In the genomic region with DNA sequence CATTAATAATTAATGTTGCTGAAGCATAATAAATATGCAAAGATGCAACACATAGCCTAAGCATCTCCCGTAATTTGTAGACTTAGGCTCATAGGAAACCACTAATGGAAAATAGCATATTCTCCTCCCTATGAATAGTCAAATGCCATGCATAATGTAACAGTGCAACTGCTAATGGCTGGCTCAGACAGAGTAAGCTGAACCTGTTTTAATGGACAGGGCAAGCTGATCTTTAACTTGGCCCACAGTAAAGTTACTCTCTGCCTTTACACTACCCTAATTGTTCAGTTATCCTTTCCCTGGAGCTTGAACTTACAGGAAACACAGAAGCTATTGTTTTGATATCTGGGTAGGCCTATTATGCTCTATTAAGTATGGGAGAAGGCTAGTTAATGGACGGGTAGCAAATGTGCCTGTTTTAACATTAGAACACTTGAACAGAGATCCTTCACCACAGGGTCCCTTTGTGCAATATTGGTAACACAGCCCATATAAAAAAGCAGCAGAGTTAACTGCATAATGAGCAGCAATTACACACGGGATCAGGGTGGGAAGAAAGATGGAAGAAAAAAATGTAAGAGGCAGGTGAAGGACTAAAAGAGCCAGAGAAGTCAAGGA, we compare ENCODE assay signal across 19 mouse cellular contexts.
DNase-seq lines count a peak whose midpoint lies in the region; ATAC-seq lines count a peak whose summit lies in the region.
"Had no signal": no experiment of that assay in that cellular context is flagged by ENCODE, and none has a peak within 500 bp of the region (broad histone marks: within the 10 kb centered on the region; RNA-seq: fewer than 3 reads in every experiment).

No protein-coding gene starts in this region.

- DNase-seq in forebrain, embryonic 11.5 days (ENCODE audit: low spot score): no peak
- DNase-seq in forebrain, embryonic 10.5 days (ENCODE audit: extremely low spot score, low spot score): no peak
- DNase-seq in kidney, adult 18-20 months: no peak
- no peak for DNase-seq in midbrain, embryonic 10.5 days (ENCODE audit: low spot score)
- DNase-seq in heart, adult 18-20 months: no peak
- no peak for DNase-seq in cerebellum, postnatal 36 days
- DNase-seq: adrenal gland, postnatal 10 days; cerebellum, adult 9-10 months; gastrocnemius, postnatal 36 days; left cerebral cortex, postnatal 4 days; lung, adult 2 months; thymus, postnatal 25 days had no signal

- no peaks in the 10 kb centered on the region for H3K4me1 ChIP-seq in forebrain, embryonic 11.5 days (replicated peaks; ENCODE audit: control insufficient read depth, insufficient read depth, low read length)
- H3K4me1 ChIP-seq in forebrain, embryonic 10.5 days: 0 out of 2 replicates have a peak, but pooled peaks cover 4% of the 10 kb centered on the region
- H3K4me1 ChIP-seq in kidney, embryonic 16.5 days (ENCODE audit: insufficient read depth, low read length): no peaks in the 10 kb centered on the region
- H3K4me1 ChIP-seq in midbrain, embryonic 15.5 days: no peaks in the 10 kb centered on the region
- H3K4me1 ChIP-seq in midbrain, embryonic 10.5 days: no peaks in the 10 kb centered on the region
- H3K4me1 ChIP-seq: intestine, embryonic 15.5 days; neural tube, embryonic 12.5 days had no signal

- no peaks in the 10 kb centered on the region for H3K27me3 ChIP-seq in forebrain, embryonic 11.5 days (ENCODE audit: control insufficient read depth, insufficient read depth, low read length)
- no peaks in the 10 kb centered on the region for H3K27me3 ChIP-seq in forebrain, embryonic 10.5 days (ENCODE audit: poor library complexity, severe bottlenecking)
- H3K27me3 ChIP-seq in kidney, embryonic 16.5 days (ENCODE audit: insufficient read depth, low read length): no peaks in the 10 kb centered on the region
- no peaks in the 10 kb centered on the region for H3K27me3 ChIP-seq in midbrain, embryonic 15.5 days (replicated peaks)
- no peaks in the 10 kb centered on the region for H3K27me3 ChIP-seq in midbrain, embryonic 10.5 days (ENCODE audit: low read depth, poor library complexity, severe bottlenecking)
- H3K27me3 ChIP-seq: intestine, embryonic 15.5 days; neural tube, embryonic 12.5 days had no signal

- whole genome bisulfite sequencing in forebrain, embryonic 11.5 days: 43% methylated on average over 3 of the region's 3 CpGs
- 62% methylated on average over 3 of the region's 3 CpGs for WGBS in forebrain, embryonic 10.5 days
- WGBS in kidney, embryonic 16.5 days: 65% methylated on average over 3 of the region's 3 CpGs
- WGBS in midbrain, embryonic 15.5 days: 46% methylated on average over 3 of the region's 3 CpGs
- 79% methylated on average over 3 of the region's 3 CpGs for WGBS in midbrain, embryonic 10.5 days

- no peak overlapping the region for H3K27ac ChIP-seq in forebrain, embryonic 11.5 days (ENCODE audit: low read depth, low read length)
- no peak overlapping the region for H3K27ac ChIP-seq in forebrain, embryonic 10.5 days
- 0 out of 2 replicates have a peak overlapping the region, but pooled peaks have one; percentile 20 for H3K27ac ChIP-seq in kidney, embryonic 16.5 days (ENCODE audit: low read length)
- no peak overlapping the region for H3K27ac ChIP-seq in midbrain, embryonic 15.5 days
- no peak overlapping the region for H3K27ac ChIP-seq in midbrain, embryonic 10.5 days (replicated peaks)
- H3K27ac ChIP-seq: intestine, embryonic 15.5 days; kidney, postnatal 0 days; neural tube, embryonic 12.5 days had no signal

- no peak overlapping the region for H3K4me3 ChIP-seq in forebrain, embryonic 11.5 days (ENCODE audit: low read depth, low read length)
- H3K4me3 ChIP-seq in forebrain, embryonic 10.5 days: no peak overlapping the region
- H3K4me3 ChIP-seq in kidney, embryonic 16.5 days (ENCODE audit: low read length): no peak overlapping the region
- H3K4me3 ChIP-seq in midbrain, embryonic 15.5 days: no peak overlapping the region
- no peak overlapping the region for H3K4me3 ChIP-seq in midbrain, embryonic 10.5 days
- H3K4me3 ChIP-seq: intestine, embryonic 15.5 days; neural tube, embryonic 12.5 days had no signal

- H3K9ac ChIP-seq in forebrain, embryonic 11.5 days (ENCODE audit: low read length): no peak overlapping the region
- H3K9ac ChIP-seq in kidney, embryonic 16.5 days (replicated peaks; ENCODE audit: low read length): no peak overlapping the region
- no peak overlapping the region for H3K9ac ChIP-seq in midbrain, embryonic 15.5 days
- H3K9ac ChIP-seq: intestine, embryonic 15.5 days; neural tube, embryonic 12.5 days had no signal

- H3K9me3 ChIP-seq in forebrain, embryonic 11.5 days (ENCODE audit: control insufficient read depth, low read length): no peaks in the 10 kb centered on the region
- no peaks in the 10 kb centered on the region for H3K9me3 ChIP-seq in forebrain, embryonic 10.5 days
- H3K9me3 ChIP-seq in kidney, embryonic 16.5 days (ENCODE audit: low read length): no peaks in the 10 kb centered on the region
- H3K9me3 ChIP-seq in midbrain, embryonic 15.5 days: no peaks in the 10 kb centered on the region
- no peaks in the 10 kb centered on the region for H3K9me3 ChIP-seq in midbrain, embryonic 10.5 days (replicated peaks)
- H3K9me3 ChIP-seq: intestine, embryonic 15.5 days; neural tube, embryonic 12.5 days had no signal

- no peaks in the 10 kb centered on the region for H3K36me3 ChIP-seq in forebrain, embryonic 11.5 days (ENCODE audit: control insufficient read depth, insufficient read depth, low read length)
- H3K36me3 ChIP-seq in forebrain, embryonic 10.5 days (replicated peaks): no peaks in the 10 kb centered on the region
- H3K36me3 ChIP-seq in kidney, embryonic 16.5 days (ENCODE audit: insufficient read depth, low read length): no peaks in the 10 kb centered on the region
- no peaks in the 10 kb centered on the region for H3K36me3 ChIP-seq in midbrain, embryonic 15.5 days (replicated peaks)
- H3K36me3 ChIP-seq in midbrain, embryonic 10.5 days: no peaks in the 10 kb centered on the region
- H3K36me3 ChIP-seq: intestine, embryonic 15.5 days; neural tube, embryonic 12.5 days had no signal

- no peak overlapping the region for H3K4me2 ChIP-seq in forebrain, embryonic 11.5 days (ENCODE audit: low read depth, low read length, severe bottlenecking)
- H3K4me2 ChIP-seq in kidney, embryonic 16.5 days (replicated peaks; ENCODE audit: low read depth, low read length): no peak overlapping the region
- H3K4me2 ChIP-seq in midbrain, embryonic 15.5 days: no peak overlapping the region
- H3K4me2 ChIP-seq: intestine, embryonic 15.5 days; liver, embryonic 11.5 days; neural tube, embryonic 12.5 days had no signal

- ATAC-seq in forebrain, embryonic 11.5 days (replicated peaks; ENCODE audit: low FRiP score): peak; percentile 72
- ATAC-seq in kidney, embryonic 16.5 days (ENCODE audit: low FRiP score, low TSS enrichment): peak; percentile 70; the same call in 1 of the 2 replicates
- 0 out of 2 replicates have a peak, but pooled peaks have one; percentile 33 for ATAC-seq in midbrain, embryonic 15.5 days (replicated peaks)
- ATAC-seq: hindbrain, embryonic 16.5 days; intestine, embryonic 15.5 days had no signal
